Mouse (Mus musculus) intestine, embryonic 14.5 days (tissue): Measurements from ENCODE around the gene Mllt3. TPM values are rescaled to one million over a fixed set of nuclear protein-coding genes. Genes with fewer than 3 reads are reported as not detected.

Source experiments
- ATAC-seq: fragments of 200-750 bp; cut with Nextera tagmentation; replicated peaks from 2 replicates; pipeline ENCODE4 v1.8.0; 2017; ENCODE audit warnings: low read depth, moderate number of reproducible peaks, moderate TSS enrichment, moderate library complexity; ENCODE audit not compliant: low FRiP score, low TSS enrichment
- DNase-seq: peaks from one replicate; pipeline ENCODE4 v3.0.0-alpha.2; 2018; ENCODE audit warnings: low spot score
- H3K27ac ChIP-seq: fragments of 300-500 bp; sonication (generic); 2 replicates; pipeline ENCODE4 v1.5.1; 2014; ENCODE audit warnings: low read depth, mild to moderate bottlenecking, control low read depth
- H3K27me3 ChIP-seq: fragments of 300-500 bp; sonication (generic); replicated peaks from 2 replicates; pipeline ENCODE4 v1.6.1; 2014; ENCODE audit warnings: low read length, control low read depth; ENCODE audit not compliant: control insufficient read depth, insufficient read depth
- H3K36me3 ChIP-seq: fragments of 300-500 bp; sonication (generic); 2 replicates; pipeline ENCODE4 v1.6.1; 2014; ENCODE audit warnings: low read length, control low read depth; ENCODE audit not compliant: control insufficient read depth, insufficient read depth
- H3K4me1 ChIP-seq: fragments of 300-500 bp; sonication (generic); replicated peaks from 2 replicates; pipeline ENCODE4 v1.6.1; 2014; ENCODE audit warnings: low read length, control low read depth, mixed read lengths; ENCODE audit not compliant: control insufficient read depth, insufficient read depth
- H3K4me2 ChIP-seq: fragments of 300-500 bp; sonication (generic); 2 replicates; pipeline ENCODE4 v1.6.1; 2014; ENCODE audit warnings: low read length
- H3K4me3 ChIP-seq: fragments of 300-500 bp; sonication (generic); 2 replicates; pipeline ENCODE4 v1.5.1; 2014; ENCODE audit warnings: low read depth, low read length, control low read depth, mixed read lengths
- H3K9ac ChIP-seq: fragments of 300-500 bp; sonication (generic); 2 replicates; pipeline ENCODE4 v1.6.1; 2014; ENCODE audit warnings: mild to moderate bottlenecking, low read length
- H3K9me3 ChIP-seq: fragments of 300-500 bp; sonication (generic); 2 replicates; pipeline ENCODE4 v1.6.1; 2016; ENCODE audit warnings: low read length, control low read depth; ENCODE audit not compliant: control insufficient read depth
- WGBS: fragments of 180-500 bp; shearing (Covaris S2); extraction: QIAGEN DNeasy Blood & Tissue Kit; methylation state at CpG from one replicate; pipeline ENCODE4 v1.1.7; 2014; 5-methylcytosine and 5-hydroxymethylcytosine counted together
- polyA plus RNA-seq: library from polyadenylated mRNA; unstranded; fragments of >200 nt; fragmentation: Nextera tagmentation; extraction: Ambion mirVana; gene quantifications from 2 replicates; pipeline ENCODE4 v1.2.1, GENCODE M21; 2014

The Mllt3 gene
- polyA plus RNA-seq, 1 experiment from 2014 or later, result 31.5 TPM

- WGBS, result 7% methylated on average over 18 of the region's 18 CpGs
- DNase-seq (peak; percentile 56), ATAC-seq (no peak)
- Histone ChIP-seq H3K9ac (no peak overlapping the region; the same call in 1 of the 2 replicates), H3K36me3 (peaks cover 4% of the 10 kb centered on the region), H3K4me3 (peak overlapping the region; percentile 88), H3K27ac (no peak overlapping the region), H3K4me1 (peaks cover 18% of the 10 kb centered on the region), H3K4me2 (peak overlapping the region; percentile 84), H3K9me3 (no peaks in the 10 kb centered on the region), H3K27me3 (peaks cover 5% of the 10 kb centered on the region; the same call in 1 of the 2 replicates)
These were observed 1.4 kb upstream of the Mllt3 start for GRCm38 (mm10) chr4:88034387-88035157.

DNA sequence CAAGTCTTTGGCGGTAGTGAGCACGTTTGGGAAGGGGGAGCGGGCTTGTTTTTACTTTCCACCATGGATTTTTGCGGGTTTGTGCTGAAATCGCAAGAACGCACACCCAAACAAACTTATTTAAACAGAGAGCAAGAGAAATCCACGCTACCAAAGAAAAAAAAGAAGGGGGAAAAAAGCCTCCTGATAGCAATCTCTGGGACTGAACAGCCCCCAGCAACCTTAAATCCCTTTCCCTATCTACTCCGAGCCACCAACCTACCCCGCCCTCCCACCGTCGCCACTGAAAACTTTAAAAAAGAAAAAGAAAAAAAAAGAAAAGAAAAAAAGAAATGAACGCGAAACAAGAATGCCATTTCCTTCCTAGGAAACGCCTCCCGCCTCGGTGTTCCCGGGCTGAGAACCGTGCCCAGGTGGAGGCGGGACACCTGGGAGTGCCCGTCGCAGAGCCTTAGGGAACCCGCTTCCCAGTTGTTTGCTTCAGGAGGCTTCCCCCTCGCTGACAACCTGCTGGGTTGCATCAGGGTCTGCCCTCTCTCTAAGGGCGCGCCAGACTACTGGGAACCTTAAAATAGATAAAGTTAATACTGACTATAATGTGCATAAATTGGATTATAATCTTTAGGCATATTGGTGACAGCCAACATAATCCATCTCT, 694 bp upstream of the Mllt3 start:
- H3K9me3 ChIP-seq, result no peaks in the 10 kb centered on the region
- H3K36me3 ChIP-seq, result peaks cover 8% of the 10 kb centered on the region
- peaks cover 5% of the 10 kb centered on the region; the same call in 1 of the 2 replicates for H3K27me3 ChIP-seq
- DNase-seq (peak; percentile 58), ATAC-seq (no peak)
- H3K9ac ChIP-seq, result peak overlapping the region; percentile 42
- H3K4me2 ChIP-seq, result peak overlapping the region; percentile 84
- under 1% methylated on average over 25 of the region's 25 CpGs for whole genome bisulfite sequencing
- no peak overlapping the region for H3K27ac ChIP-seq
- peak overlapping the region; percentile 88 for H3K4me3 ChIP-seq
- peaks cover 18% of the 10 kb centered on the region for H3K4me1 ChIP-seq

DNA sequence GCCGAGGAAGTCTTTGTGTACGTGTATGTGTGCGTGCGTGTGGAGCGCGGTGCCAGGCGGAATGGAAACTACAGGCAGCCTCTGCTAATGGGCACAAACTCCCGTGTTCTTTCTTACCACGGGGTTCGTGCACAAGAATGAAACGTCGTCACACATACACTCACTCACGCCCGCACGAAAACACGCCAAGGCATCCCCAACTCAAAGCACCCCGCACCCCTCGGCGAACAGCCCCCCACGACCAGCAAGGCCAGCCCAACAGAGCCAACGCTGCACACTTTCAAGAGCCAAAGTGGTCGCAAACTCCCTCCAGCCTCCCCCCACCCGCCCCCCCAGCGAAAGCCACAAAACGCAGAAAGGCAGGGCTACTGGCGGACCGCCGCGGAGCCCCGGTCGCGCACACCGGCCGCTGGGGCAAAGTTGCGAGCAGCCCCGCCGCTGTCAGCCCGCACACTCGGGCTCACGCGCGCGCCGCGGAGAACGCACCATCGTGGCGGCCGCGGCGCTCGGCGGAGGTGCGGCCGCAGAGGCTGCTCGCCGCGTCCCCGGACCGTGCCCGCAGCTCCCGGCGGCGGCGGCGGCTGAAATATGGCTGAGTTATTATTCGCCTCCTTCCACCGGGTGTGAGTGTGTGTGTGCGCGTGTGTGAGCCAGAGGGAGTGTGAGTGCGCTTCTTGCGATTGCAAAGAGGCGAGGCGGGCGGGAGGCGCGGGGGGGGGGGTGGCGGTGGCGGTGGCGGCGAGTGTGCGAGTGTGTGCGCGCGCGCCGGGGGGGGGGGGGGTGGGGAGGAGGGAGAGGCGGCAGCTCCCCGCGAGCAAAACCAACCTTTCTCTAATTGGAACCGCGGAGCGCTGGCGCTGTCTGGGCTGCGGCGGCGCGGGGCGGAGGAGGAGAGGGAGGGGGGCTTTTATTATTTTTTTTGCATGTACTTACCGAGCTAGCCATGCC, 739 bp downstream of the Mllt3 start:
- peak; percentile 84 for DNase-seq
- H3K27me3 ChIP-seq, result peaks cover 5% of the 10 kb centered on the region; the same call in 1 of the 2 replicates
- H3K27ac ChIP-seq, result peak overlapping the region; percentile 95
- H3K36me3 ChIP-seq, result peaks cover 8% of the 10 kb centered on the region
- H3K4me1 ChIP-seq, result peaks cover 18% of the 10 kb centered on the region
- peak overlapping the region; percentile 88 for H3K4me3 ChIP-seq
- WGBS, result under 1% methylated on average over 70 of the region's 100 CpGs
- ATAC-seq, result peak; percentile 76
- peak overlapping the region; percentile 74 for H3K9ac ChIP-seq
- H3K4me2 ChIP-seq, result peak overlapping the region; percentile 84
- no peaks in the 10 kb centered on the region for H3K9me3 ChIP-seq

DNA sequence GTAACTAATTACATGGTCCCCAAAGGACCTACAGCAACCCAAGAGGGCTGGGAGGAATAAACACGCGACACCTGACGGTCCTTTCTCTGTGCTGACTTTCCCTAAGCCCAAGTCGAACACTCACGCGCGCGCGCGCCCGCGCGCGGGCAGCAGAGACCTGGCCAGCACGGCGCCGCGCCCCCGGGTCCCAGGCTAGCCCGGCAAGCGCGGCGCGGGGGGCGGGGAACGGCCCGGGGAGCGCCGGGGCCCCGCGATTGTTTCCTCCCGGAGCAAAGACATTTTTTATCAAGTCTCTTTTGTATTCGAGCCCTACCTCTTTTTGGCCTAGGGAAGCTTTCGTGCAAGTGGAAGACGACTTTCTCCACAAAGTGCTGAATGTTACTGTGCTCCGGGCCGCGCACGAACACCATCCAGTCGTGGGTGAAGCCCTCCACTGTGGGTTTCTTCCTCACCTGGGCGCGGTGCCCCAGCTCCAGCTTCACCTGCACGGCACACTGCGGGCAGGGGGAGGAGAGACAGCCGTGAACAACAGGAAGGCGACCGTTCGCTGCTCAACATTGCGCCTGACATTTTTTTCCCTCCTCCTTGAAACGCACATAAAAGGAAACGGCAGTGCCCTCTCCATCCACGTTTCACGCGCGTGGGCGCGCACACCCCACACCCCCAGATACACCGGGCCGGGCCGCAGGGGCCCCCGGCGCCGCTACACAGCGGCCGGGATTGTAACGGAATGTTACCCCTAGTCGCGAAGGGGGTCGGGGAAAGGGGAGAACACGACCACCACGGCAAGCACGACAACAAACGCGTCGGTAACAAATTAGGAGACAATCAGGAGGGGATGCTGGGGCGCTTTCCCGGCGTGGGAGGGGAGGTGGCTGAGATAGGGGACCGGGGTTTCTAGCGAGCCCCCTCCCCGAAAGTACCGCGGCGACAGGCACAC, 1.7 kb downstream of the Mllt3 start:
- peak overlapping the region; percentile 88 for H3K4me3 ChIP-seq
- no peaks in the 10 kb centered on the region for H3K9me3 ChIP-seq
- peak overlapping the region; percentile 84 for H3K4me2 ChIP-seq
- DNase-seq (peak; percentile 79), ATAC-seq (no peak)
- H3K27me3 ChIP-seq, result peaks cover 5% of the 10 kb centered on the region; the same call in 1 of the 2 replicates
- H3K9ac ChIP-seq, result peak overlapping the region; percentile 74
- peak overlapping the region; percentile 95; the same call in 1 of the 2 replicates for H3K27ac ChIP-seq
- peaks cover 18% of the 10 kb centered on the region for H3K4me1 ChIP-seq
- H3K36me3 ChIP-seq, result peaks cover 12% of the 10 kb centered on the region
- under 1% methylated on average over 84 of the region's 84 CpGs for WGBS

DNA sequence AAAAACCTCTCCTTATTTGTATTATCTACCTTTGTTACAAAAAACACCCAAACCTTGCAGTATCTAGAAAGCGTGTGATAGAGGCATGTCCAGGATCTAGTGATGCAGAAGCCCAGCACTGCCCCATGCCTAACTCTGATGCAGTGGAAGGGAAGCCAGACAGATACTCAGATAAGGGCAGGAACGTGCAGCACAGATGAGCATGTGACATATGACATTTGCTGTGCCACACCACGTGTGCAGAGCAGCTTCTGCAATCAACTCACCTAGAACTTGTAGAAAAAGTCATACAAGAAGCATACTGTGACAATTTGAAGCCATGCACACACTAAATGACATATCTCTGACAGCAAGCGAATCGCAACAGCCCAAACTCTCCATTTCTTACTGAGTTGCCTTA, 9.6 kb downstream of the Mllt3 start:
- Histone ChIP-seq H3K9ac (no peak overlapping the region), H3K27me3 (no peaks in the 10 kb centered on the region), H3K9me3 (no peaks in the 10 kb centered on the region), H3K27ac (no peak overlapping the region), H3K4me2 (no peak overlapping the region), H3K4me3 (no peak overlapping the region), H3K36me3 (peaks cover 7% of the 10 kb centered on the region; the same call in 1 of the 2 replicates), H3K4me1 (no peaks in the 10 kb centered on the region)
- 87% methylated on average over 5 of the region's 5 CpGs for WGBS
- ATAC-seq, result no peak
- DNase-seq, result no peak

DNA sequence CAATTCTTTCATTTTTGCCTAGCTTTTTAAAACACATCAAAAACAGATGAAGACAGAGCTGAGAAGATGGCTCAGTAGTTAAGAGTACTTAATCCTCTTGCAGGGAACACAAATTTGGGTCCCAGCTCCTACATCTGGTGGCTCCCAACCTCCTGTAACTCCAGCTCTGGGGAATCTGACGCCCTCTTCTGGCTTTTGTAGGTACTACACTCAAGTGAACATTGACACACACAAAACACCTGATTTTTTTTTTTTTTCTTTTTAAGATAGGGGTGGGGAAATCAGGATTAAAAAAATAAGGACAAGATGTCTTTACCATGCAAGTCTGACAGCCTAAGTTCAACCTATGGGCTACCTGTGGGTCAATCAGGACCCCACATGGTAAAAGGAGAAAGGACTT, 10.5 kb downstream of the Mllt3 start:
- WGBS, result 14% methylated on average over 1 of the region's 1 CpGs
- no peak for DNase-seq
- Histone ChIP-seq H3K27me3 (no peaks in the 10 kb centered on the region), H3K36me3 (peaks cover 7% of the 10 kb centered on the region; the same call in 1 of the 2 replicates), H3K4me3 (no peak overlapping the region), H3K27ac (no peak overlapping the region), H3K9ac (no peak overlapping the region), H3K4me2 (no peak overlapping the region), H3K9me3 (no peaks in the 10 kb centered on the region), H3K4me1 (peaks cover 2% of the 10 kb centered on the region)
- ATAC-seq, result no peak

- no peaks in the 10 kb centered on the region; the same call in 1 of the 2 replicates for H3K36me3 ChIP-seq
- no peak overlapping the region for H3K27ac ChIP-seq
- no peaks in the 10 kb centered on the region for H3K9me3 ChIP-seq
- ATAC-seq, result no peak
- no peak overlapping the region for H3K4me2 ChIP-seq
- DNase-seq, result no peak
- no peak overlapping the region for H3K9ac ChIP-seq
- no peaks in the 10 kb centered on the region for H3K27me3 ChIP-seq
- 80% methylated on average over 5 of the region's 5 CpGs for WGBS
- peaks cover 21% of the 10 kb centered on the region for H3K4me1 ChIP-seq
- no peak overlapping the region for H3K4me3 ChIP-seq
These were observed 12.7 kb downstream of the Mllt3 start for GRCm38 (mm10) chr4:88020421-88020820.
